Mouse (Mus musculus) stomach, postnatal 0 days (tissue): ENCODE data around the gene Gm8127.
"Not testable (repeated sequence)": the region's sequence is repeated elsewhere in the genome, so short reads cannot be mapped to it uniquely, and the experiment has no call there.

ENCODE experiments used
- CTCF ChIP-seq: IDR thresholded peaks from 2 replicates; pipeline ENCODE4 v1.5.1; 2016; ENCODE audit warnings: antibody characterized with exemption, low read depth, mild to moderate bottlenecking, moderate library complexity
- EP300 ChIP-seq: optimal IDR thresholded peaks from 2 replicates; pipeline ENCODE3; 2016; ENCODE audit warnings: antibody characterized with exemption

DNA sequence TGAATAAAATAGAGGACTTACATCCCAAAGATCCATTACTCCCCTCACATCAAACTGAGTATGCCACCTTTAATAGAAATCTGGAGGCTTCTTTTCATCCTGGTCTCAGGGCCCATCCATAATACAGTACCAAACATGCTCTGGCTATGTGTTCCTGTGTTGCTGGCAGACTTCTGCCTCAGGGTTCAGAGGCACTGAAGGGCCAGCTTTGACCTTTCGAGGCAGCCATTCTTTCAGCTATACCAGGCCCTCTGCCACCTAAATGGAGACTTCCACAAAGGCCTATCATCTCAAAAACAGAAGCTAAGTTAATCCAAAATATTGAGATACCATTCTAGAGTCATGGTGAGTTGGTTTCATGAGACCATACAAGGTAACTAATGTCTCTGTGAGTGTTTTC lies 37.1 kb downstream of the Gm8127 start:
- not testable (repeated sequence) for TF ChIP-seq CTCF, EP300
